Mouse (Mus musculus): Measurements from ENCODE around the gene Clmn.

GRCm38 (mm10) chr12:104904138-104904537 is 39.3 kb upstream of the Clmn start:
- TF ChIP-seq TAL1 (IDR thresholded peaks at IDR 0.05; ENCODE audit: low read length) (no peak), GATA1 (IDR thresholded peaks at IDR 0.05; ENCODE audit: low read length) (no peak)
